Comparison of ENCODE assay signal across 13 mouse cellular contexts in the genomic region with DNA sequence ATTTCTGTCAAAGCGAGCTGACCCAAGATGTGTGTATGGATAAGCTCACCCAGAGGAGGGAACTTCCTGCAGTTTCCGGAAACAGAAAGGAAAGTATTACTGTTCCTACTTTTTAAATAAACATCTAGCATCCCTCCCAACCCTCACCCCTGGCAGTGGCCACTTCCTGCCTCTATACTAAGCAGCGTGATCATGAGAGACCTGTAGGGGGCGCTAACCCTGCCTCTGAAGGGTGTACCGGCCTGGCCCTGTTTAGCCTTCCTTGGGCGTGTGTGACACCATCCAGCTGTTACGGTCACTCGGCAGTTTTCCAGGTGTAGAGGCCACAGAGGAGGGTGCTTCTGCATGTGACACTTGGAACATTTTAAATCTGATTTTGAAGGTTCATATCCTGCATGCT.
DNase-seq lines count a peak whose midpoint lies in the region; ATAC-seq and TF ChIP-seq lines count a peak whose summit lies in the region.
"Had no signal": no experiment of that assay in that cellular context is flagged by ENCODE, and none has a peak within 500 bp of the region (broad histone marks: within the 10 kb centered on the region; RNA-seq: fewer than 3 reads in every experiment).

No protein-coding gene starts in this region.

- H3K4me1 ChIP-seq in cortical plate, adult 2 months (ENCODE audit: control insufficient read depth, insufficient read depth, low read length) = peaks cover 3% of the 10 kb centered on the region
- H3K4me1 ChIP-seq: embryonic facial prominence, embryonic 13.5 days; limb, embryonic 13.5 days; midbrain, embryonic 12.5 days had no signal

- no peak overlapping the region for H3K27ac ChIP-seq in gastrocnemius, adult 2 months
- H3K27ac ChIP-seq in layer of hippocampus, adult 2 months = no peak overlapping the region
- H3K27ac ChIP-seq in cortical plate, adult 2 months (ENCODE audit: insufficient read depth, low read length) = no peak overlapping the region
- H3K27ac ChIP-seq: embryonic facial prominence, embryonic 13.5 days; limb, embryonic 13.5 days; midbrain, embryonic 12.5 days had no signal

- no peak for DNase-seq in gastrocnemius, adult 2 months
- DNase-seq in gastrocnemius, postnatal 10 days = no peak
- no peak for DNase-seq in layer of hippocampus, adult 2 months (ENCODE audit: low spot score in 2 of 2)
- no peak for DNase-seq in layer of hippocampus, adult 8-10 months (ENCODE audit: low spot score in 2 of 2)
- DNase-seq in adrenal gland, adult 8-10 months = no peak
- no peak for DNase-seq in adrenal gland, postnatal 25 days

- no peak overlapping the region for H3K4me3 ChIP-seq in gastrocnemius, adult 2 months
- no peak overlapping the region for H3K4me3 ChIP-seq in layer of hippocampus, adult 2 months
- H3K4me3 ChIP-seq in cortical plate, adult 2 months (ENCODE audit: insufficient read depth, low read length) = no peak overlapping the region
- H3K4me3 ChIP-seq: embryonic facial prominence, embryonic 13.5 days; limb, embryonic 13.5 days; midbrain, embryonic 12.5 days had no signal

- no peak for TF ChIP-seq POLR2A in cortical plate, adult 2 months (IDR thresholded peaks at IDR 0.05; ENCODE audit: extremely low read depth, insufficient read depth, low read length)

- intact Hi-C loops in gastrocnemius, adult 2 months (cut with DNase I) = no loop called here

- peak; percentile 40; the same call in 1 of the 2 replicates for ATAC-seq in megakaryocyte progenitor cell, adult 5-6 weeks (replicated peaks; ENCODE audit: poor library complexity)
- ATAC-seq: forebrain, embryonic 14.5 days; hindbrain, embryonic 16.5 days had no signal

- TF ChIP-seq CTCF in gastrocnemius, adult 2 months (IDR thresholded peaks at IDR 0.05) = peak; percentile 4; the same call in 1 of the 2 replicates
- TF ChIP-seq CTCF in layer of hippocampus, adult 2 months (conservative IDR thresholded peaks at IDR 0.05) = peak; percentile 63
- 0 out of 2 replicates have a peak, but pooled peaks have one; percentile 22 for TF ChIP-seq CTCF in cortical plate, adult 2 months (IDR thresholded peaks at IDR 0.05; ENCODE audit: extremely low read depth, insufficient read depth, low read length)

Comparison
In these comparisons a context has a peak if more than half of its experiments do, and no peak if none do; other contexts are left out.
1. CTCF ChIP-seq: peak in every context shown above with its lines; median percentile 63 in layer of hippocampus, adult 2 months; 22 in cortical plate, adult 2 months; 4 in gastrocnemius, adult 2 months.